Mouse (Mus musculus) embryo, embryonic 10 days (tissue): ENCODE measurements around the gene Card10.
"Not testable (repeated sequence)": the region's sequence is repeated elsewhere in the genome, so short reads cannot be mapped to it uniquely, and the experiment has no call there.

Experiments
- DNase-seq: peaks from one replicate; pipeline ENCODE4 v3.0.0-alpha.2; 2015; ENCODE audit warnings: low spot score

The Card10 gene

GRCm38 (mm10) chr15:78802776-78803391 lies at the start of gene Card10:
TSS of gene Card10 (minus strand) at chr15:78803042.
- DNase-seq = peak; percentile 61

GRCm38 (mm10) chr15:78851505-78852153 lies 48.8 kb upstream of the Card10 start:
- DNase-seq = peak; percentile 90

GRCm38 (mm10) chr15:78850944-78851343 lies 48.1 kb upstream of the Card10 start:
- DNase-seq = no peak

- DNase-seq = peak; percentile 6
Measured at GRCm38 (mm10) chr15:78850059-78850824, 47.4 kb upstream of the Card10 start.

- no peak for DNase-seq
Measured at GRCm38 (mm10) chr15:78849485-78849884, 46.6 kb upstream of the Card10 start.

GRCm38 (mm10) chr15:78848467-78848866 lies 45.6 kb upstream of the Card10 start:
- DNase-seq = peak; percentile 91

GRCm38 (mm10) chr15:78846805-78847204 lies 44.0 kb upstream of the Card10 start:
- not testable (repeated sequence) for DNase-seq

GRCm38 (mm10) chr15:78846352-78846751 lies 43.5 kb upstream of the Card10 start:
- DNase-seq = no peak

GRCm38 (mm10) chr15:78845867-78846266 lies 43.0 kb upstream of the Card10 start:
- peak; percentile 11 for DNase-seq

GRCm38 (mm10) chr15:78845321-78845720 lies 42.5 kb upstream of the Card10 start:
- no peak for DNase-seq

GRCm38 (mm10) chr15:78844791-78845190 lies 41.9 kb upstream of the Card10 start:
- DNase-seq = peak; percentile 55

- DNase-seq = peak; percentile 13
Measured at GRCm38 (mm10) chr15:78843581-78844469, 41.0 kb upstream of the Card10 start.

GRCm38 (mm10) chr15:78842371-78843163 lies 39.7 kb upstream of the Card10 start, which contains the start of gene Cdc42ep1:
TSS of gene Cdc42ep1 (plus strand) at chr15:78842624.
- DNase-seq = peak; percentile 74

- DNase-seq = peak; percentile 16
Measured at GRCm38 (mm10) chr15:78841161-78841790, 38.4 kb upstream of the Card10 start.

- DNase-seq = peak; percentile 9
Measured at GRCm38 (mm10) chr15:78840751-78841150, 37.9 kb upstream of the Card10 start.

GRCm38 (mm10) chr15:78840241-78840640 lies 37.4 kb upstream of the Card10 start:
- DNase-seq = peak; percentile 5

GRCm38 (mm10) chr15:78839744-78840143 lies 36.9 kb upstream of the Card10 start:
- DNase-seq = peak; percentile 81

GRCm38 (mm10) chr15:78836086-78836621 lies 33.3 kb upstream of the Card10 start:
- peak; percentile 51 for DNase-seq

GRCm38 (mm10) chr15:78835200-78836085 lies 32.6 kb upstream of the Card10 start:
- peak; percentile 71 for DNase-seq
